Mouse (Mus musculus) limb, embryonic 15.5 days (tissue): ENCODE results near the gene Drd2. TPM values are rescaled to one million over a fixed set of nuclear protein-coding genes. Genes with fewer than 3 reads are reported as not detected.

Source experiments
- ATAC-seq: fragments of 200-750 bp; cut with Nextera tagmentation; 2 replicates; pipeline ENCODE4 v1.8.0; 2017; ENCODE audit warnings: low read depth, moderate TSS enrichment; ENCODE audit not compliant: insufficient number of reproducible peaks, low FRiP score, low TSS enrichment
- H3K27ac ChIP-seq: fragments of 300-500 bp; sonication (generic); 2 replicates; pipeline ENCODE4 v1.5.1; 2015; ENCODE audit warnings: moderate library complexity, mild to moderate bottlenecking, inconsistent platforms
- H3K27me3 ChIP-seq: fragments of 300-500 bp; sonication (generic); 2 replicates; pipeline ENCODE4 v1.6.1; 2015; ENCODE audit warnings: inconsistent platforms
- H3K36me3 ChIP-seq: fragments of 300-500 bp; sonication (generic); 2 replicates; pipeline ENCODE4 v1.6.1; 2015; ENCODE audit warnings: inconsistent platforms
- H3K4me1 ChIP-seq: fragments of 300-500 bp; sonication (generic); 2 replicates; pipeline ENCODE4 v1.6.1; 2015; ENCODE audit warnings: inconsistent platforms
- H3K4me2 ChIP-seq: fragments of 300-500 bp; sonication (generic); 2 replicates; pipeline ENCODE4 v1.6.1; 2015; ENCODE audit warnings: mild to moderate bottlenecking, inconsistent platforms
- H3K4me3 ChIP-seq: fragments of 300-500 bp; sonication (generic); 2 replicates; pipeline ENCODE4 v1.5.1; 2015; ENCODE audit warnings: mild to moderate bottlenecking, inconsistent platforms
- H3K9ac ChIP-seq: fragments of 300-500 bp; sonication (generic); 2 replicates; pipeline ENCODE4 v1.6.1; 2015; ENCODE audit warnings: inconsistent platforms
- H3K9me3 ChIP-seq: fragments of 300-500 bp; sonication (generic); 2 replicates; pipeline ENCODE4 v1.6.1; 2016; ENCODE audit warnings: inconsistent platforms
- WGBS: fragments of 180-500 bp; shearing (Covaris S2); methylation state at CpG from one replicate; pipeline ENCODE4 v1.1.7; 2015; 5-methylcytosine and 5-hydroxymethylcytosine counted together
- polyA plus RNA-seq: library from polyadenylated mRNA; unstranded; fragments of >200 nt; fragmentation: Nextera tagmentation; extraction: Ambion mirVana; gene quantifications from 2 replicates; pipeline ENCODE4 v1.2.1, GENCODE M21; 2015

Drd2 gene
- polyA plus RNA-seq, 1 experiment from 2014 or later: not detected

DNA sequence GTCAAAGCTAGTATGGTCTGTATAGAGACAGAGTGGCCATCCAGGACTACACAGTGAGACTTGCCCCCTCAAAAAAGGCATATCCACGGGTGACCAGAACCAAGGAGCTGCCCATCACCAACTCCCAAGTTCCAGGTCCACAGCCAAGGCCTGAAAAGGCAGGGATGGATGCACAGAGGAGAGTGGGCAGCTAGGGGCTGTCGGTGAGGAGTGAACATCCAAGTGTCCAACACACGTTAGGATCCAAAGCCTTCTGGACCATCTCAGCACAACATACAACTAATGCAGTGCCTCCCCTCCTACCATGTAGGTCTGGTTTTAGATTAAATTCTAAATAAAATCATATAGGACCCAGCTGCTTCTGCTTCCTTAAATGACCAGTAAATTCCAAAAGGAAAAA, 115.7 kb downstream of the Drd2 start:
- H3K9ac ChIP-seq: no peak overlapping the region
- H3K4me1 ChIP-seq: no peaks in the 10 kb centered on the region
- H3K4me3 ChIP-seq: no peak overlapping the region
- ATAC-seq: no peak
- H3K27ac ChIP-seq: no peak overlapping the region
- 79% methylated on average over 3 of the region's 3 CpGs for WGBS
- no peaks in the 10 kb centered on the region for H3K36me3 ChIP-seq
- no peaks in the 10 kb centered on the region for H3K27me3 ChIP-seq
- no peaks in the 10 kb centered on the region for H3K9me3 ChIP-seq
- H3K4me2 ChIP-seq: no peak overlapping the region

Other genes starting within 250 kb of the Drd2 start
- gene Gm4894, start 90.1 kb upstream of the Drd2 start, polyA plus RNA-seq: not detected in 2 replicates
- 0.14 TPM in 1 of 2 replicates, not detected in the other for gene Ankk1, start 86.4 kb downstream of the Drd2 start, polyA plus RNA-seq
- 0.65 and 1.1 TPM in 2 replicates for gene Ttc12, start 145.6 kb downstream of the Drd2 start, polyA plus RNA-seq